Mouse (Mus musculus): ENCODE data around the gene Rassf4.

Rassf4 gene

DNA sequence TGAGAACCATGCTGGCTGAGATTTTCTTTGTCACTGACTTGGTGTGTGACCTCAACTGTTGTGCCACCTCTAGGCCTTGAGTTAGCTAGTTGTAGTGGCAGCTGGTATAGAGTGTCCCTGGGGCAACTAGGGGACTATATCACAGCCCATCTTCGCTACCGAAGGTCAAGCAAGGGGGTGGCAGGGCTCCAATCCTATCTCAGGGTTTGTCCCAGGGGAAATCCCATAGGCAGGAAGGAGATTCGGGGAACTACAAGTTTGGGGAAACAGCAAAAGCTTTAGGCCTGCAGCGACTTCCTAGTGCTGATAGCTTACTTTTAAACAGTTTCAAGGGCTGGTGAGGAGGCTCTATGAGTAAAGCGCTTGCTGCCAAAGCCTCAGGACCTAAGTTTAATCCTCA lies 1.4 kb downstream of the Rassf4 start:
- DNase-seq (ENCODE audit: extremely low read depth, low read depth, low spot score): no peak

DNA sequence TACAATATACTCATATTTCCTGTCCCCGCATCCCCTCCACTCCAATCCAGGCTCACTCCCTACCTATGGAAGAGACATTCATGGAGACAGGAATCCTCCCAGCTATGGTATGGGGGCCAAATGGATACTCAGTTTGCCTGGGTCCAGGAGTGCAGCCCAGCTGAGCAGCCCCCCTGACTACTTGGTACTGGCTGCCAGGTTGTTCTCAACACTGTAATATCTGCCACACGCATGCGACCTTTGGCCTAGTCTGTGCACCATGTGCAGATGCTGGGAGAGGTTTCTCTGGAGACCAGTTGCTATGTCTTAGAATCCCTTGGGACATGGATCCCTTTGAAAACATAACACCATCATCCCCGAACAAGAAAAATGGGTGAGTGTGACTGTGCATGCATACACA lies 2.0 kb downstream of the Rassf4 start:
- DNase-seq (ENCODE audit: extremely low read depth, low read depth, low spot score): no peak

DNA sequence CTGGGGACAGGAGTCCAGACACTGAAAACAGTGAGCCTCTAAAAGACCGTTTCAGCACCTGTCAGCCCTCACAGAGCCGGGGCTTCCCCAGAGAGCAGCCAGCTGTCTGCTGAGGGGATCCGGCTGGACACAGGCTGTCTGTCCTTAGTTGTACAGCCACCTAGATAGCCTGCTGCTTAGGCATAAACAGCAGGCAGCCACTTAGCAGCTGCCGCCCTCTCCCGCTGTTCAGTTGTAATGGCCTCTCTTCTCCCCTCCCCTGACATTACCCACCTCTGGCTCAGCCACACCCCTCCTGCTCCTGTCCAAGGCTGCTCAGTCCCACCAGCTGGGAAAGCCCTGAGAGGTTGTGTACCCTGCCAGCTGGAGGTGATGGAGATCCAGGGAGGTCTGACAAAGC lies 2.7 kb downstream of the Rassf4 start:
- DNase-seq (ENCODE audit: extremely low read depth, low read depth, low spot score): no peak

DNA sequence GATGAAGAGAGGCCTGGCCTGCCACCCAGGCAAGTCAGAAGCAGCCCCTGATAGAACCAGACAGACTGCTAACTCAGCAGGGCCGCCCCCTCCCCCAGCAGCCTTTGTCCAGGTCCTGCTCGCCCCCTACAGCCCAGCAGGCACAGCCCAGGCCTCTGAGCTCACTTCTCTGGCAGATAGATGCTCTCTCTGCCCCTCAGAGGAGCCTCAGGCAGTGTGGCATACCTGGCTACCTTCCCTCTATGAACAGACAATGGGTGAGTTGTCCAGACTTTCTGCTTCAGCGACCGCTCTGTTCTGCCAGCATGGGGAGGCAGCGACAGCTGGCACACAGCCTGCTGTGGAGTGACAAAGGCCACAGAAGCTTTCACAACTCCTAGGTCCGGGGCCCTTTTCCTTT lies 3.6 kb downstream of the Rassf4 start:
- no peak for DNase-seq (ENCODE audit: extremely low read depth, low read depth, low spot score)

DNA sequence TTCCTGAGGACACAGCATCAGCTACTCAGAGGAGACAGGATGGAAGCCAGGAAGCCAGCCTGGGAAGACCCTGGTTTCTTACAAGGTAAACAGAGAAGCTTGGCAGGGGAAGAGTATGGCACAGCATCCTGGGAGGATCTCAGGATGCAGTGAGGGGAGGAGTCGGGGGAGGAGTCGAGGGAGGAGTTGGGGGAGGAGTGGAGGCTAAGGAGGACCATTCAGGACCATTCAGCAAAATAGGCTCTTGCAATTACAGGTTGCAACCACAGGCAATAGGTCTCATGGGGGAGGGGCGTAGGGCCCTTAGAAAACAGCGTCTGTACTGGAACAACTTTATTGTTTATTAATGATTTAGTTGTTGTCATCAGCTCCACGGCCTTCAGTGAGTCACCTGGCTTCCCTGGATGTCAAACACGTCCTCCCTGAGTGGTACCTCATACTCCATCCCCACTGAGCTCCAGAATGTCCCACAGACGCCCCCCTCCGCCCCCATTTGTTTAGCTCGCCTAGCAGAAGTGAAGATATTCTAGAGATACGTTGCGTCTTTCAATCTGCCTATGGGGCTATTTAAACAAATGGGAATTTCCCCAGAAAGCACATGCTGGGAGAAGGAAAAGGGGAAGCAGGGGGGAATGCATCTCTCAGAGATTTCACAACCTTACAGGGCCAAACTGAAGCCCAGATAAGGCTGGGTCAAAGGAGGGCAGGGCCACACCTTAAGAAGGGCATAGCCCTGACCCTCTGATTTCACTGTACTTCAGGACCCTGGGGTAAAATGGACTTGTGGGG lies 4.9 kb downstream of the Rassf4 start:
- no peak for DNase-seq (ENCODE audit: extremely low read depth, low read depth, low spot score)

DNA sequence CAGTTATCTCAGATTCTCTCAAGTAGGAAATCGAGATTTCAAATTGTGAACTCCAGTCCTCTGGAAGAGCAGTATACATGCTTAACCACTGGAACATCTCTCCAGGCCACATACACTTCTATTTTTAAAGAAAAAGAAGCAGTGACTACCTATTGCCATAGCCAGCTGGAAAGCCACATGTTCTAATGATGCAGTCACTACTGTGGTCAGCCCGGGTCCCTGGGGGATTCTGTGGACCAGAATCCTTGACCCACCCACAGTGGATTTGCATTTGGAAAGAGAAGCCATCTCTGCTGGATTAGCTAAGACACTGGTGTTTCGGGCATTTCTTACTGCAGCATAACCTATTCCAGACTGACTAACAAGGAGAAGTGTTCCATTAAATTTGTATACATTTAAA lies 6.4 kb downstream of the Rassf4 start:
- DNase-seq (ENCODE audit: extremely low read depth, low read depth, low spot score): no peak

DNA sequence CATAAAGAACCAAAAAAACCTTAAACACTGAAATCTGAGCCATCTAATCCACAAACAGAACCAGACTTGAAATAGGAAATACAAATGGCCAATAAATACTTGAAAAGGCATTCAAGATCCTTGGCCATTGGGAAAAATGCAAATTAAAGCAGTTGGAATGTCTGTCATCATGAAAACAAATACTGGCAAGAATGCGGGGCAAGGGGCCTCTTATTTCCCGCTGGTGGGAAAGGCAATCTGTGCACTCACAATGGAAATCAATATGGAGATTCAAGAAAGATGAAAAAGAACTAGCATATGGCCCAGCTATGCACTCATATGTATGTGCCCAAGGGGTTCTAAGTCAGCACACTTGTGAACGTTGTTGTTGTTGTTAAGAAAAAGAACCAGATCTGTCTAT lies 6.9 kb downstream of the Rassf4 start:
- no peak for DNase-seq (ENCODE audit: extremely low read depth, low read depth, low spot score)

DNA sequence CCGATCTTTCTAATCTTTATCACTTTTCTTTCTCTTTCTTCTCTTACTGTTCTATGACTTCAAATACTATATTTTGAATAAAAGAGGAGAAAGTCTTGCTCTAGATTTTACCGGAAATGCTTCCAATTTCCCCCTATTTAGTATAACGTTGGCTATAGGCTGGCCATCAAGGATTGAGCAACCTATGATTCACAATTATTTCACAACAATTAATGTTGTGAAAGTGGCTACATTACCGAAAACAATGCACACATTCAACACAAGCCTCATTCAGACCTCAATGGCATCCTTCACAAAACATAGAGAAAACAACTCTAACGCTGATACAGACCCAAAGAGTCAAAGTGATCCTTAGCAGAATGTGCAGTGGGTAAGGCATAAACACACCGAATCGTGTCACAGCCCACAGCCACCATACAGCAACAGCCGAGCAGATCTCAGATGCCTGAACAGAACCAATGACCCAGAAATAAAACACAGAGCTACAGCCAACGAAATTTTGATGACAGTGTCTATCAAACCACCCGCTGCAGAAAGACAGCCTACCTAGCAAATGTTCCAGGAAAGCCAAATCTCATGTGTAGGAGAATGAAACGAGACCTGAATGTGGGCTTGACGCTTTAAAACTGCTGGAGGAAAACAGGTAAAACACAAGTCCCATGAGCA lies 7.5 kb downstream of the Rassf4 start:
- DNase-seq (ENCODE audit: extremely low read depth, low read depth, low spot score): no peak

DNA sequence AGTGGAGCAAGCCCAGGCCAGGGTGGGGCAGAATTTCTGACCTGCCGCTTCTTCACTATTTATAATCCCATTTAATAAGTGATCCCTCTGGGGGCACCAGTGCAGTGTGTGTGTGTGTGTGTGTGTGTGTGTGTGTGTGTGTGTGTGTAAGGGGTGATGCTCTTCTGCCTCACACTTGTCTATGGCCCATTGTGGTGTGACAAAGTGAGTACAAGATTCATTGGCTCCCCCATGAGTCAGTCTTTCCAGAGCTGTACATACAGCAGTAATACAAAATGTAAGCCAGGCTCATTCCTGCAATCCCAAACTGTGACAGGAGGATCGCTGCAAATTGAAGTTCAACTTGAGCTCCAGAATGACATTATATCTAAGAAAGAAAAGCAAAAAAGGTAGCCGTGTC lies 8.9 kb downstream of the Rassf4 start:
- DNase-seq (ENCODE audit: extremely low read depth, low read depth, low spot score): no peak

DNA sequence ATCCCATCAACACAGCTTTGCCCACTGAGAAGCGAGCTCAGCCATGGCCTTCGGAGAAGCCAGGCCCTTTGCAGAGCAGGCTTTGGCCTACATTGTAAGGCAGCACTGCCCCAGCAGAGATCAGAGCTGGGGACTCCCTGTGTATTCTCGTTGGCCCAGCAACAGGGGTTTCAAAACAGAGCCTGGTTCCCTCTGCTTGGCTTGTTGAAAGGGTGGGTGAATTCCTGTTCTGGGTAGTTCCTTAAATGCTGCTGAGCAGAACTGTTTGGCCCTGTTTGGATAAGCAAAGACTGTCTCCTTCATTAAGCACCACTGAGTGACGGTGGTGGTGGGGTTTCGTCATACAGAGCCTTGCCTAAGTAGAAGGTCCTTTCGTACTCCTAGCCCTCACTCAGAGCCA lies 9.7 kb downstream of the Rassf4 start:
- no peak for DNase-seq (ENCODE audit: extremely low read depth, low read depth, low spot score)

DNA sequence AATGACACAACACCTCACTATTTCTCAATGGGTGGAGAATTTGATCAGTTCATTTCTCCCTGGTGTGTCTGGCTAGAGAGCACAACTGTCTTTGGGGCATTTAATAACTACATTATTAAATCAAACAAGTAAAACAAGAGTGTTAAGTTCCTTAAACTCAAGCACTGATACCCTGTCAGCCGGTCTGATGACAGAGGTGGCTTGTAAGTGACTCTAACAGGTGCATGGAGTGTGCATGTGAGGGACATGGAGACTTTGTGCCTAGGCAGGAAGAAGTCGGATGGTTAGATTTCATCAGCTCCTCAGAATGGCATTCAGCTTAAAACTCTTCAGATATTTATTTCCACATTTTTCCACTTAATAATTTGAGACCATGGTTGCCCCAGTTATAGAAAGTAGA lies 10.4 kb downstream of the Rassf4 start:
- no peak for DNase-seq (ENCODE audit: extremely low read depth, low read depth, low spot score)

DNA sequence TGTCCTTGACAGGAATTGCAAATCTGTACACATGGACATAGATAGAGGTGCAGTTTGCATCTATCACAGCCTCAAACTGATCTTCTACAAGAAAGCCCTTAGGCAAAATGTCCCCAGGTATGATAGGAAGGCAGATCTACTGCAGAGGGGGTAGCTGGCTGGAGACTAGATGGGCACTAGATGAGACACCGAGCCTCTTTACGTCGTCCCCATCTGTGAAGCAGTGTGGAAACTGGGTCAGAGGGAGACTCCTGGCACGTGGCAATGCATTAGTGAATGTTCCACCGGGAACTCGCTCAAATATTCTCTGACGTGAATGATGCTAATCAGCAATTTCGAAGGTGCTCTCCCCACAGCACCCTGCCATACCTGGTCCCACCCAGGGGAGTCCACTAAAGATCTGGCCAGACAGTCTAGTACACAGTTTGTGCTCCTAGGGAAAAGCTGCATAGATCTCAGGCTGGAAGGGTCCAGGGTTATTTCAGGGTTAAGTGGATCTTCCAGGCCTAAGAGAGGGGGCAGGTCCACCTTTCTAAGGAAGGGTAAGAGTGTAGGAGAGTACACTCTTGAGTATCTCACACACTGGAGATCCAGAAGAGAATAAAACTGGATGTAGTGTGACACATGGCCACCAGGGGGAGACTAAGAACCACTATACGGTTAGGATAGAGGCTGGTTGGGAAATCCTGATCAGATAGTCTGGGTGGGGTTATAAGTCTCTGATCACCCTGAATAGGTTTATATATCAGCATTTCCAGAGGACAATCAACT lies 19.9 kb downstream of the Rassf4 start:
- no peak for DNase-seq (ENCODE audit: extremely low read depth, low read depth, low spot score)

DNA sequence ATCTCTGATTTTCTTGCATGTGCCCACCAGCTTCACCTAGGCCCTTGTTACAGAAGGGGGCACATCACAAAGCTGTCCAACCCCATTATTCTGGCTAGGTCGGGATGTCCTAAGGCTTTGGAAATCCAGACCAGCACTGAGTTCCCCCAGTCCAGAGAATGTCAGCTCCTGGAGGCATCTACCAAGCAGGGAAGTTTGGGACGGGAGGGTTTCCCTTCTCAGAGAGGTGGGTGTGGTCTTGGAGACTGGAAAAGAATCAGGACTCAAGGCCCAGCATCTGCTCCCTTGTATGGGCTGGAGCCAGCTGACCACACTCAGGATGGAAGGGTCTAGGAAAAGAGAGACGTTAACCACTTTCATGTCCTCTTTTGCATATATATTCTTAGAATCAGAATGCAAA lies 20.6 kb downstream of the Rassf4 start:
- no peak for DNase-seq (ENCODE audit: extremely low read depth, low read depth, low spot score)

DNA sequence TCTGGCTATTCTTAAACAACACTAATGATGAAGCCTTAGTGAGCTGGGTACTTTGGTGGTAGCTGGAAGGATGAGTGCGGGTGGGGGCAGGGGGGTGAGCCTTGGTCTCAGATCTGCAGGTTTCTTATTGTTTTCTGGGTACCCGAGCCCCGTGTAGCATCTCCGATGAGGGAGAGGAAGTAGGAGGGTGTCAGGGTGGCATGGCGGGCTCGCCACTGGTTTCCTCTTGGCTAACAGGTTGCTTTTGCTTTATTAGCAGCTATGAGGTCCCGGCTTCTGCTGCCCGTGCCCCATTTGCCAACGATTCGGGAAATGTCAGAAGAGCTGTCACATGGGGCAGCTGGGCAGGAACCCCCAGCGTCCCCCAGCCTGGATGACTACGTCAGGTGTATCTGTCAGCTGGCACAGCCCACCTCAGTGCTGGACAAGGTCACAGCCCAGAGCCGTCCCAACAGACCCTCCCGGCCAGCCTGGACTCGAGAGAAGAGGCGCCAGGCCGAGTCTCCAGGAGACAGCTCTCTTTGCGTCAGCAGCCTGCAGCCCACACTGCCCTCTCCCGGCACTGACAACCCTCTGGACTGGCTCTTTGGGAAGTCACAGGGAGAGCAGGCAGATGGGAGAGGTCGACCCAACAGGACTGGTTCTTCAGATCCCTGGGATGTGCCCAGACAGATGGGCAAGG lies 22.2 kb downstream of the Rassf4 start:
- no peak for DNase-seq (ENCODE audit: extremely low read depth, low read depth, low spot score)

DNA sequence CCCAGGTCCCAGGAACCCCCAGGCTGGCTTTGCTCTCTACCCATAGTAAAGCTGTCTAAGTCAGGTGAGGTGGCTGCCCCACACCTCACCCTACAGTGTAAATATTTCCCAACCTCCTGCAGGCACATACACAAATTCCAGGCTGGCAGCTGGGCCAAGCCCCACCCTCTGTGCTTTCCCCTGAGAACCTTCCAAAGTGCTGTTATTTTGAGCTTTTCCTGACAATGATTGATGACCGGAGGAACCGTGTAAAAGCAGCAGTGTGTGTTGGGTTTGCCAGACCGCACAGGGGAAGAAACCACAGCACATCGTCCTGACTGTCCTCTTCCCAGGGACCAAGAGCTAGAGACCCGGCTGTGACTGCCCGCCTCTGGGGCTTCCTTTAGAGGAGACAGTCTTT lies 23.3 kb downstream of the Rassf4 start, which contains the start of gene Depp1:
Gene Depp1, plus strand, starts transcription at position 204 of the 400 bp plus-strand sequence.
- DNase-seq (ENCODE audit: extremely low read depth, low read depth, low spot score): no peak

DNA sequence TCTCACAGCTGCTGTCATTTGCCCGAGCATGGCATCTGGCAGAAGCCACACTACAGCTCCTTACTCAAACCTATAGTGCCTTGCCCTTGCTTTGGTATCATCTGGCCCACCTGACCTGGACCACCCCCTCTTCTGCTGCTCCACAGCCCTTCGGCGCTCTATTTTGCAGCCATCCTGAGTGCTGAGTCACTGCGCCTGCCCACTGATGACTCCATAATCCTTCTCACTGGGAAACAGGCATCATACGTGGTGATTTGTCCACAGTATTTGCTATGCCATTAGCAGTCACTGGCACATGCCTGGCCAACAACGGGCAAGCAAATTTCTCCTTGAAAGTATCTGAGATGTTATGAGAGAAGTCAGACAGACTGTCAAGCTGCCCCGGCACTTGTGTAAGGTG lies 23.9 kb downstream of the Rassf4 start:
- no peak for DNase-seq (ENCODE audit: extremely low read depth, low read depth, low spot score)

DNA sequence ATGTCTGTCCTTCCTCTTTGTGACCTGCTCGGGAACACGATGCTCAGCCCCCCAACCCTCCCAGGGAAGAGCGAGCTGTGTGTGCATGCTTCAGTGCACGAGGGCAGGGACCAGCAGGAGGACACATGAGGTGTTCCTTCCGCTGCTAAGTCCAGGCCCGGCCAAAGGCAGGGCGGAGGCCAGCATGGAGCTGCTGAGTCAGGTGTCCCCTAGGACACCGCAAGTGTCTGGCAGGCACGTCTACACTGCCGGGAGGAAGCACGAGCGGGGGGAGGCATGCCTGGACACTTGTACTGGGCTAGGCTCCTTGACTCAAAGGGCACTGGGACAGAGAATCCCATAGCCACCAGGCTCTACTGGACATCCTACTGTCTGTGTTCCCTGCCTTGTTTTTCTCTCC lies 26.0 kb downstream of the Rassf4 start:
- no peak for DNase-seq (ENCODE audit: extremely low read depth, low read depth, low spot score)

DNA sequence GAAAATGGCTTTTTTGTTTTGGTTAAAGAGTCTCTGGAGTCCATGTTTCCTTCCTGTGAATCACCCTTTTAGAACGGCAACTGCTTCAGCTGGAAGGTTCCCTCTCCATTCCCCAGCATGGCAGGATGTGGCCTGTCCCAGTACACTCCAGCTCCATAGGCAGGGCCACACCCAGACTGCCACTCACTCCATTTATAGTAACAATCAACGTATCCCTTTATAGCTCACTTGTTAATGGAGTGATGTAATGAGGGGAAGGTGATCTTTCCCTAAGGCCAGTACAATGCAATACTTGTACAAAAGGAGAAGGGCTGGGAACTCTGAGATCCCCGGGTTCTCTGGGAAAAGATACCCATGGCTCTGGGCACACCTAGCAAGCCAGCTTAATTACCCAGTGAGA lies 29.4 kb downstream of the Rassf4 start:
- DNase-seq (ENCODE audit: extremely low read depth, low read depth, low spot score): no peak

DNA sequence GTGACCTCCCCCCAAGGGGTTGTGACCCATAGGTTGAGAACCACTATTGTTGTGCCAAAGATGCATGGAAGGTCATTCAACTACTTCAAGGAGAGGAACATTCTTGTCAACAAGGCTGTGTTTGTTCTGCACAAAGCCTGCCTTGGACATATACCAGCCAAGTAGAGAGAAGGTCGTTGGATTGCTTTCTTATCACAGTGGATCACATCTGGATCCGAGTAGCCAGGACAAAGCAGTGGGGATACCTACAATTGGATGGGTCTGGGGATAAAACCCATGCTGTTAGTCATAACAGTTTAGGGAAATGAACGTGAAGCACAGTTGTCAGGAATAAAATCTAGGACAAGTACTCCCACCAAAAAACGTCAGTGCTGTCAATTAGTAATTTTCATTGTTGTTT lies 29.9 kb downstream of the Rassf4 start:
- DNase-seq (ENCODE audit: extremely low read depth, low read depth, low spot score): no peak

DNA sequence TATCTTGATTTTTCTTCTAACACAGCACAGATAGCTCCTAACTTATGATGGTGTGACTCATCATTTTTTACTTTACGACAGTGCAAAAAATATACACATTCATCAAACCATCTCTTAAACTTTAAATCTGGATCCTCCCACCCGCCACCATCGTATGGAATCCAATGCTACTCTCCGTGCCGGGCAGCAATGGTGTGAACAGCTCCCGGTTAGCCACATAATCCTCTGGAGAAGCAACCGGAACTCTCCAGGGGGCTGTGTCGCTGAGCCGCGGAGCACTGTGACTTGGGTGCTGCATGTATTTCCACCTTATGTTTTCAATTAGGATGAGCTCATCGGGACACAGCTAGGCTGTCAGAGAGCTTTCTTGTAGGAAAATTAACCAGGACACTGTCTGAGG lies 30.8 kb downstream of the Rassf4 start:
- DNase-seq (ENCODE audit: extremely low read depth, low read depth, low spot score): no peak

DNA sequence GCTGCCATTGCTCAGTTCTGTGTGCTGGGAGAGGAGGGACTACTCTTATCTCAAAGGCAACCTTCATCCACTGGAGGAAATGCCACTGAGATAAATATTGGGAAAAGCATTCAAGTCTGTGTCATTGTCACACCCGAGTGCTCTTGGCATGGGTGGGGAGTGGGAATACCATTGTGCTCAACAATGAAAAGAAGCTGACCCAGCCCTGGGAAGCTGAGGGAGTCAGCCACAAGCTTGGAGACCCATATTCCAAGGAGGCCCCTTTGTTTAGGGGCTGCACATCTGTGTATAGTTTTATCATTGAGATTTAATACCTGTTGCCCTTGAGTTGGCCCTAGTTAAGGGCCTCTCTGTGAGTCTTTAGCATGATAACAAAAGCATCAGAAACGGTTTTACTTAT lies 34.1 kb downstream of the Rassf4 start:
- DNase-seq (ENCODE audit: extremely low read depth, low read depth, low spot score): no peak
